Mouse (Mus musculus) adrenal gland, adult 18-20 months (tissue): ENCODE measurements at regions not wholly inside any gene's neighbourhood (a gene's known extent, or its start where the extent isn't known, plus 50 kb on each side); places are given as distances from the start of the nearest gene placed in this dataset.
A peak's percentile ranks its signal among the peaks of the same experiment; 100 is the strongest.

Source experiments
- DNase-seq, 2 experiments: peaks; one replicate each; pipeline ENCODE4 v3.0.0; 2021 to 2022; ENCODE audit warnings: low spot score in 2 of 2

DNA sequence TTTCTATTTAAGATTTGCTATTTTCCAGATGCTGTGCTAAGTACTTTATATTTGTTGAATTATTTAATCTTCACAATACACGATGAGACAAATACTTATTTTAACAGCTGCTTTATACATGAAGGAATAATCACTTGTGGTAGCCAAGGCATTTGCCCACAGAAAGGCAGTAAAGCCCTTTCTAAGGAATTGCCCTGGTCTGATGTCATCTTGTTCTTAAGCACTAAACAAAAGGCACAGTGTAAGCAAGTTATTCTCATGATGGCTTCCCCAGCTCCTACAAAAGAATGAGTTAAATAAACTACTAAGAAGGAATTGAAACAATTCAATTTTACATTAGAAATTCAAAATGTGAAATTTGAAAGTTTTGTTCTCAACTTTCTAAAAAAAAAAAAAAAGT lies 358.8 kb downstream of the Cenpc1 start:
- DNase-seq, result no peak

DNA sequence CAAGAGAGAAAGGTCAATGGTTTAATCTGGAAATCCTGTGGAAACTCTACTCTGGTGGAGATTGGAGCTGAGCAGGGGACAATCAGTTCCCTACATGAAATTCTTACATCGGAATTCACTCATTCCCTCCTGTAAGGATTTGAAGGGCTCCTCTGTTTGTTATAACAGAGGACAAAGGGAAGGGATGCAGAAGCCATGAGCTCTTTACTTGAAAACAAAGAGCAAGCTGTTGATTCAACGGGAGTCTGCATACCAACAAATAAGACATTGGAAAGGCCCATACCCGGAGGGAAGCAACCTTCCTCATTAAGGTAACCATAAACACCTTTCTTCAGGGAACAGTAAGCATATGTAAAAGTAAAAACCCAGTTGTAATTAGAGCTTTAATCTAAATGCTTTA lies 359.3 kb downstream of the Cenpc1 start:
- no peak for DNase-seq

DNA sequence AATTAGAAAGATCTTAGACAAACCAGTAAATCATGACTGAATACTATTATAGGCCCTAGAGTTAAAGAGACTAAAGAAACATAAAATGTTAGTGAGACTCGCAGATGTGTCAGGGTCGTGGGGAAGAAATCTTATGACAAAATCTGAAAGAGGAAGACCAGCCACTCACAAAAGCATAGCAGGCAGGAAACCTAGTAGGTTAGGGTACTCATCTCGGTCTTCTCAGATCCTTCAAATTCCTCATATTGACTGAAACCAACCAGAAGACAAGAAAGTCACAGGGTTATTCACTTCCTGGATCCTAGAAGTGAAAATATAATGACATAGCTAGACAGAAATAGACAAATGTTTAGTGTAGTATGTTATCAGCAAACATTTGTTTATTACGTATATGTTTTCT lies 387.5 kb downstream of the Cenpc1 start:
- no peak for DNase-seq

DNA sequence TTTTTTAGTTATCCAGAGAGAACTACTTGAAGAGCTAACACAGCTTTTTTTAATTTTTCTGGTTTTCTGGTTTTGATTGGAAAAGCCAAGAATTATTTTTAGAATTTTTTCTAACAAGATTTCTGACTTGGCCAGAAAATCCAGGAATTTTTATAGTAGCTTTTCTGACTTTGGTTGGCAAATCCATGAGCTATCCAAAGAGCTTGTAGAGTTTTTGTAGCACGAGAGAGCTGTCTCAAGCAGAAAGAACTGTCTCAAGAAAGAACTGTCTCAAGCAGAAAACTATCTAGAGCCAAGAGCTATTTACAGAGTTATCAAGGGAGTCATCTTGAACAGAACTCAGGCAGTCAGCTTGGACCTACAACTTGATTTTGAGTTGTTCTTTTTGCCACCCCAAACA lies 394.3 kb downstream of the Cenpc1 start:
- no peak for DNase-seq

DNA sequence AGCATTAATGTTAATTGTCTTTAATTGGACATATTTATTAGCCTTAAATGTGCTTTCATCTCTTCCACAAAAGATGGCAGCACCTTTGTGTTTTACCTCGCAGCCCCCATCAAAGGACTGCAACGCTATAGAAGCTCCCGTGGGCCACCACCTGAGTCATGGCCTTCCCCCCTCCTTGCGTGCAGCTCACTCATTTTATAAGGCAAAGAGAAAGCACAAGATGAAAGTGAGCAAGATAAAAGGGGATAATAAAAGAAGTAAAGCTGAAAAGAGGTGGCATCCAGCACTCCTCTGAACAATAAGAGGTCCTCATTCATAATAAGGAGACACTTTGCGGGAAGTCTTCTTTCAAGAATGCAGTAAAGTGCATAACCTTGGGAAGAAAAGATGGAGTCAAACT lies 403.9 kb downstream of the Cenpc1 start:
- DNase-seq, result no peak

DNA sequence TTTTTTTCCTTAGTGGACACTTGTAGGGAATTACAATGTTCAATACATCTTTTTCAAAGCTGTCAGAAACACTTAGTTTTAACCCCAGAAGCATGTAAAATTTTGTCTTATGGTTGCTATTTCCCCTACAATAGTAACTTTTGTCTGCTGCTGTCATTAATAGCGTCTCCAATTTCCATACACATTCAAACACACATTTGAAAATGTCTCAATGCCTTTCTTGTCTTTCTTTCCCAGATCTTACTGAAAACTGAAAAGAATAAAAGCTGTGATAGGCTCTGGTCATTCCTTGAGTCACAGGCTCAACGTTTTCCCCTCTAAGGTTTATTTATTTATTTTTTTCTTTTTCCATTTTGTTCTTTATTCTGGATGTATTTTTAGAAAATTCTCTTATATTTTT lies 444.3 kb downstream of the Cenpc1 start:
- no peak for DNase-seq

DNA sequence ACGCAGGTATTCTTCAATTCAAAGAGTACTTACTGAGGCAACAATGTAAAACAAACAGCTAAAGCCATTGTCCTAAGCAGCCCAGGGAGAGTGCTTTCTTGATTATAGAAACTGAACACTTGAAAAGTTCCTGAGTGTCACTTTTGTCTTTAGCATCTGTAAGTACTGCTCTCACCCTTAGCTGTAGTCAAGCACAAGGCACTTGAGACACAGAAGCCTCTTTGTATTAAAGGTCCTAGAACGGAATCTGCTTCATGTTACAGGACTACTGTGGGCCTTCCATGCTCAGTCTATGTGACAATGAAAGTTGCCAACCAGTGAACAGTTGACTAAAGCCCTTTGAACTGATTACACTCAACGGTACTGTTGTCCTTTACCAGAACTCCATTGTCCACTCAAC lies 450.6 kb downstream of the Cenpc1 start:
- no peak for DNase-seq

DNA sequence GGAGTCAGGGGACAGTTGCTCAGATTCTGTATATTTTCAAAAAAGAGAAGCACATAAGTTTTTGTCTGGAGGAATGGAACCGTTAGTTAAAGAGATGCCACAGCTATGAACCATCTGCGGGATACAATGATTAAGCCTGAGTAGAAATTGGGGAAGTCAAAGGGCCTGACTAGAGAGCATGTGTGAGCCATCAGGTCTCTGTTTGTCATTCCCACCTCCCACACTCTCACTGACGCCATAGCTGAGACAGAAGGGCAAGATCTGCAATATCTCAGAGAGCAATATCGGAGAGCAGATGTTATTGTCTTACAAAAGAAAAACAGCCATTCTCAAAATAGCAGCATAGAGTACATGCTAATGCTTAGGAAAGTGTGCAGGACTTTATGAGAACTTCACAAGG lies 452.8 kb downstream of the Cenpc1 start:
- DNase-seq, result no peak

DNA sequence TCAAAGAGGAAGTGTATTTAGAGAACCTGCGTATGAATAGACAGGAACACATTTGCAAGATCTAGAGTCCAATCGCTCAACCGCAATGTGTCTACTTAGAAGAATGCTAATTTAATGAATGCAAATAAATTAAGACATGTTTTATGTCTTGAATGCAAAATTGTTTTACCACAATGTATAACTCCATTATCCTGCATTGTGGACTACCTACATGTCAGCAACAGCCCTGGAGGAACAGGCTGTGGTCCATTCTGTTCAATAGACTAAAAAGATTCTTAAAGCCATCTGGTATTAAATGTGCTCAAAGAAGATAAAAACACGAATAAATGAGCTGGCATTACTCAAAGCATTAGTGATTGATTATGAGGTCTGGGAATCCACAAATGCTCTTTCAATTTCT lies 456.3 kb downstream of the Cenpc1 start:
- no peak for DNase-seq

DNA sequence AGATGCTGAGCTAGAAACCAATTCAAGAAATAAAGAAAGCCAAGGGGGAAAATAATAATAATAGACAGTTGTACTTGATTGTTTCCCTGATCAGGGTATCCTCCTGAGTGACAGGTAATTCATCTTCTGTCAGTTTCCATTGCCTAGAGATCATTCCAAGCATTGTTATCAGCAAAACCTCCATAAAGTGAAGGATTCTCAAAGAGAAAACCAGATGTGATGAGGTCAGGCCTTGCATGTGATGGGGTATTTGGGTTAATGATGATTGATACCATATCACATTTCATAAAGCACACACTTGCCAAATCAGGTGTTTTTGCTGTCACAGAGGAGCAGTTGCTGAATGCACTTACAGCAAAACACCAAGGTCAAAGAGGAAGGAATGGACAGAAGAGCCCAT lies 467.2 kb downstream of the Cenpc1 start:
- DNase-seq, result no peak

DNA sequence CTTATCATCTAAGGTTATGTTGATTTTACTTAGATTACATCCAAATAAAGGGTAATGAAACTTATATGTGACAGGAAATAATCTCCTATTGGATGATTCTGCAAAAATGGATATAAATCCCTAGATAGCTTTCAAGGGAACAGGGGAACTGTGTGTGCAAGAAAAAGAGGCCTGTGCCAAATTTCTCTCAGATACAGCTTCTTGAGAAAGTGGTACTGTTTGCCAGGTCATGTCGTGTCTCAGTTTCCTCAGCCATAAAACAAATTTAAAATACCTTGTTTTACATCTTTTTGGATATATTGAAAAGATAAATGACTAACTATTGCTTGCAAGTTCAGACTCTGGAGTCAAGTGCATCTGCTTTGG lies 470.3 kb downstream of the Cenpc1 start:
- DNase-seq, result no peak

DNA sequence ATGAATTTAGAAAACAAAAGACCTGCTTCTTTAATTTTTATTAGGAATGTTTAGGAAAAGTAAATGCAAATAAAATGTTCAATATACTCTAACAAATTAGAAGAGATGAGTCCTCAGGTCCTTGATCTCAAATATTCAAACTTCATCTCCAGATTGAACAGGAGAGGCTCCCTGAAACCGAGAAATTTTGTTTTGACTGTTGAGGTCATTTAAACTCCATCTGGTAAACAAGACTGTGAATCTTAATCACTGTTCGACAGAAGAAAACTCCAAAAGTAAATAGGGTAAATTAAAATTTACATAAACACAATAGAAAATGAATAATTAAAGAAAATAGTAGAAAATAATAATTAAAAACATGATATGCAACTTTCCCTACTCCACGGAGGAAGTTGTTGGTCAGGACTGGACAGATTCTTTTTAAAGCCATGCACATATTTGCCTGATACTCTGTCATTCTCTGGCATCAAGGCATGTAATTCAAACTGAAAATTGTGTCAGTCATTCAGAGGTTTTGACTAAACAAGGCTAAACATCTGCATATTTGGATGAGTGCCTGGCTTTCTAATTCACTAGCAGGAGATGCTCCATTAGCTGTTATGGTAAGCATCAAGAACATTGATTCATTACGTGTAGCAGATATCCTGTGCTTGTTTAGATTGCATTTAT lies 470.8 kb downstream of the Cenpc1 start:
- no peak for DNase-seq

DNA sequence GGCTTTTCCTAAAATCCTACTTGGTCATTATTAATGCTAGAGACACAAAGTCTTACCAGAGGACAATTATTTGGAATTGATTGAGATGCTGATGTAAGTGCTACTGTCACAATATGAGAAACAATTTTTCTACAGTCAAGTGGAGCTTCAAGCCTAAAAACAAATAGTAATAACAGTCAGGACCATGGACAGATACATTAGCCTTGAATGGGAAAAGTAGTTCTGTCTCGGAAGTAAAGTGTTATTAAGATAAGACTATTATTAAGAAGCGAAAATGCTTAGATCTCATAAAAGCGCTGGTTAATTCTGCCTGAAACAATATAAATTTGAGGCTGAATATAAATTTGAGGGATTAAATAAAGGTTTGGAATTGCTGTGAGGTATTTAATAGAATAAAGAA lies 473.1 kb downstream of the Cenpc1 start:
- no peak for DNase-seq

DNA sequence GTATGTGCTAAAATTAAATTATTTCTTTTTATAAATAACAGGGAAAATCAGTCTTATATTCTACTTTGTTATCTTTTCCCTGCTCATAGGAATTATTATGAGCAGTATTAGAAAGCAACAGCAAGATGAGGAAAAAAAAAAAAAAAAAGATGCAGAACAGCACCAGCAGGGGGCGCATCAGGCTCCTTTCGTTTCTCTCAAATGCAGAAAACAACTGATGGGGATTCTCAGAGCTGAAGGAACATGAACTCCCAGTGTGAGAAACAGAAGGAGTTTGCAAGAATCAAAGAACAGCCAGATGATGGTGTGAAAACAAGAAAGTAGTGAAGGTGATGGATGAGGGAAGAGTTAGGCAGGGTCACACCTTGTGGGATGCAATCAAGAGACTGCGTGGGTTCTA lies 478.7 kb downstream of the Cenpc1 start:
- peak; percentile 12 to 18 for DNase-seq

DNA sequence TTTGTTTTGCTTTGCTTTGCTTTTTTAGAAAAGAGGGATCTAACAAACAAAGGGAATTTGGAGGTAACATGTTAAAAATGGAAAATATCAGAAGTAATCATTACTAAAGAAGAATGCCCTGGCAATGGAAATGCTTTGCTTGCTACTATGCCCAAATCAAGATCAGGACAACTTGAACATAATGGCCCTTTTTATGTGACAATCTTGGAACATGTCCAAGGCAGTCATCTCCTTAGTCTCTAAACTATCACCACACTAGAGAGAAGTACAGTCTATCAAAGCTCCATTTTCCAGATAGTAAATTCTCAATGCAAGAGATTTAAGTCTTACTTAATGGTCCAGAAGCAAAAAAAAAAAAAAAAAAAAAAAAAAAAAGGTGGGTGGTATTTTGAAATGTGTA lies 492.9 kb downstream of the Cenpc1 start:
- no peak for DNase-seq

DNA sequence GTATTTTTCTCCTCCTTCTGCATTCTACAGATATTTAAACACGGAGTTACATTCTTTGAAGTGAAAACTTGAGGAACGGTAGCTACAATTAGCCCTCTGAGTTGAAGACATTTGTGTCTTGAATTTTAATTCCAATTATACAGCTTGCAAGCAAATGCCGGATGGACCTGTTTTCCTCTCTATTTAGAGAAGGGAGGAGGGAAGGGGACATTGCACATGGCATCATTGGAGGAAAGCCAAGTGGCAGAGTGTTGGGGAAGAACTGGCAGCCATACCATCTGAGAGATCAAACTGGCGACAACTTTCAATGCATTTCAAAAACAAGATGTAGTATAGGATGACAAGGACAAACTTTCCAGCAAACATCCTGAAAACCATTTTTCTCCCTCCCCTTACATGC lies 493.4 kb downstream of the Cenpc1 start:
- DNase-seq, result no peak

DNA sequence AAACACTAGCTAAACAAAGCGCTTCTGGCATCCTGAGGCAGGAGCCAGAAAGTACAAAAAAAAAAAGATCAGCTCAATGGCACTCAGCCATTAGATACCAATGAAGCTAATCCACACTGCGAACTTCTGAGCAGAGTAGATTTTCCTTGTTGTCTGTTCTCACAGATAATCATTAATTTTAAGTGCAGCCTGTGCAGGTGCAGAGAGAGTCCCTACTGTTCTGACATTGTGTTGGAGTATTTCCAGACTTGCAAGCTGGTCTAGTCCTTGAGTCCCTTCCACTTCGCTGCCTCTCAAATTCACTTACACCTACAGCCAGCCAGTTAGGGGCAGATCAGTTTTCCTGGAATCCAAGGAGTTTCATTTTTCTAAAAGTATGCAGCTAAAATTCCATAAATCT lies 494.0 kb downstream of the Cenpc1 start:
- no peak for DNase-seq

DNA sequence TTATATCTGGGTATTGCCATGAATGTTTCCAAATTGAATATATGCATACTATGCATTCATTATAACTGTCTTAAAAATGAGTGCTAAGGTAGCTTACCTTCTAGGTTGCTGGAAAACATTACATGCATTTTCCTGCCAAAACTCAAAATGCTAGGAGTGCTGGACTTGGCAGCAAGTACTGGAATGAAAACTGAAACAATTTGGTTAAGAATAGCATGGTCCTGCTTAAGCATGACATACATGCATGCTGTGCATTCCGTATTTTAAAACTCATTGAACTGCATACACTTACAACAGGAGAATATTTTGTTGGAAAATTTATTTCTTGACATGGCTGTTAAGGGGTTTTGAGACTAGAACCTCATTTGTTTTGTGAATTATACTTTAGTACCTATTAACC lies 529.1 kb downstream of the Cenpc1 start:
- no peak for DNase-seq

DNA sequence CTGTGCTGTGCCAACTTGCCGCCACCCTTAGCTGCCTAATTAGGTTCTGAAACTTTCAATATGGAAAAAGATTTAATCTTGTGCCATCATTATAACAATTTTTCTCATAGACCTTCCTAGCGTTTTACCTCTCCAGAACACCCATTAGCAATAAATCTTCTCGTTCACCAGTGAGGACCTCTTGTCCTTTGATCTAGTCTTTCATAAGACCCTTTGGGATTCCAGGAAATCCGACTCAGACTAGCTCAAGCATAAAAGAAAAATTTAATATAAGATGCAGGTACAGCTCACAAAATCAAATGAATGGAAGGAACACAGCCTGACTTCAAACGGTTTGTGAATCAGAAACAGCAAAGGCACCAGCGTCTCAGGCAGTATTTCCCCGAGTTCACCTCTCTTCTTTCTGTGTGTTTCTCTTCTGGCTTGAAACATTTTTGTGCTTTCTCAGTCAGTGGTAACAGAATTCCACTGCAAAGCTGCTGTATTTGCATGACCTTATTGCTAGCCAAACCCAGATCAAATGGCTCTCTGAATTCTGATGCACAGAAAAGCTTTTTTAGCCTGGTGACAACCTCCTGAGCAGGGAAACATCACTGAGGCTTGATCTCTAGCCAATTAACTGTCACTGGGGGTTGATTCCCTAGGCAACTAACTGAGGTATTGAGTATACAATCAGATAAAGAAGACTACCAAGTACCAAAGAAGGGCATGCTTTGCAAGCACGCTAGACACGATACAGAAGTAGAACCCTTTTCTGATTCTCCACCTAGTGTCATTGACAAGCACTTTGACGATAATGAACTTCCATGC lies 539.8 kb downstream of the Cenpc1 start:
- DNase-seq, result no peak

DNA sequence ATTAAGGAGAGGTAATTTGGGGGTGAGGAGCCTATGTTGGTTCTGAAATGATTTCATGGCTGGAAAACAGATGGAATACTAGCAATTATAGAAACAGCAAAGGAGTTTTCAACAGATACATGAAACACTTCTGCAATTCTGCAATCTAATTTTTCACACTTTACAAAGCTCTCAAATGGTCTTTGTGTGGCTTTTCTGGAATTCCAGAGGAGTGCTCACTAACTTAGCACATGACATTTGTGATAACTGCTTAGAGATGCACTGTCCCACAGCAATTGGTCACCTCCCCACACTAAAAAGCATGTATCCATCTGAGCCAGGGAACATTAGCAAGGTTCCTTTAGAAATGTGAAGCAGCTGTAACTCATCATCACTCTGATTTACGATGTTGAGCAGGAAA lies 560.1 kb downstream of the Cenpc1 start:
- no peak for DNase-seq

DNA sequence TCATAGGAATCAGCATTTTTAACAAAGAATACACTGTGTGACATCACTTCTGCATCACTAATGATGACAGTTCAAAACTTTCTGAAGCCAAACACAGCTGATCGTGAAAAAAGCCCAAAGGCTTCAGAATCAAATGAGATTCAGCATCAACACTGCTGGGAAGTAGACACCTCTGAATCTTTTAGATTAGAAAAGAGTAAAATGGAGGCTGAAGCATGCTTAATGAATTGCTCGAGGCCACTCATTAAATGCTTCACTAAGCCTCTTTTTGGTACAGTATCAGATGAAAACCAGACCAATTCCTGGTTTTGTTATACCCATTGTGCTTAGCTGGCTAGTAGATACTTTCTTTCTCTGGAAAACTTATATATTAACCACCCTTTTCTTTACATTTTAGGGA lies 568.1 kb downstream of the Cenpc1 start:
- DNase-seq, result no peak

DNA sequence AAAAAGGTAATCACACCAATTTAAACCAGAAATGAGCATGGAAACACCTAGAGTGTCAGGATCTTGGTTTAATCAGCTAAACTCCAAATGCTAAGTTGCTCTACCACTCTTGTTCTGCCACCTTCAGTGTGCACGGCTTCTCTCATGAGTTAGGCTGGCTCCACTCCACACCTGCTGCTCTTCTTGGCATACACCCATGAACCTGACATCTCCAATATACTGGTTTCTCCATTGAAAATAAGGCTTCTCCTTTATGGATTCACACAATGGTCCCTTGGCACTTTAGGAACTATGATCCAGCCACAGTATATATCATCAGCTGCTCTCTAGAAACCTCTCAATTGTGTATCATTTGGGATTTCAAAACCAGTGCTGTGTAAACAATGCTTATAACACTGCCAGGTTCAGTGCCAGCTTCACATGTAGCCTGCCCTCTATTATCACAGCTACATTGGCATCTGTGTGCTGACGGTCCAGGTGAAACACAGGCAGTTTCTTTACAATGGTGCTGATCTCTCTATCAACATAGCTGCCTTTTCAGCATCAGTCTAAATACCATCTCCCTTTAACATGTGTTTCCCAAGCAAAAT lies 579.6 kb downstream of the Cenpc1 start:
- DNase-seq, result no peak

DNA sequence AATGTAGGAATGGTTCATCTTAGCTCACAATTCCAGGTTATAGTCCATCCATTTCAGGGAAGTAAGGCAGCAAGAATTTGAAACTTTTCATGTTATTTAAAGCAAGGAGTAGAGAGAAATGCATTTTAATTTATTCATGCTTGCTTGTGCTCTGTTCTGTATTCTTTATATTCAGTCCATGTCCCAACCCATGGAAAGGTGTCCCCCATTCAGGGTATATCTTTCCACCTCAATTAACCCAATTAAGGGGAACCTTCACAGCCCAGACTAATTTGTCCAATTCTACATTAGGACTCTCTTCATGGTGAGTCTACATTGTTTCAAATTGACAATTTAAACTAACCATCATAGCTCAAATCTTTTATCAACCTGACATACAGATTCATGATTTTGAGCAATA lies 580.2 kb downstream of the Cenpc1 start:
- no peak for DNase-seq
